Mouse (Mus musculus) ovary, postnatal 36 days (tissue): ENCODE measurements at regions not wholly inside any gene's neighbourhood (a gene's known extent, or its start where the extent isn't known, plus 50 kb on each side); places are given as distances from the start of the nearest gene placed in this dataset.

Experiments used
- DNase-seq: peaks from one replicate; pipeline ENCODE4 v3.0.0; 2022; ENCODE audit warnings: low spot score, mixed read lengths

- no peak for DNase-seq
These were observed 153.7 kb downstream of the Cryba4 start for GRCm38 (mm10) chr5:112098469-112099085.

GRCm38 (mm10) chr5:112101739-112102590 is 150.4 kb downstream of the Cryba4 start:
- no peak for DNase-seq

DNA sequence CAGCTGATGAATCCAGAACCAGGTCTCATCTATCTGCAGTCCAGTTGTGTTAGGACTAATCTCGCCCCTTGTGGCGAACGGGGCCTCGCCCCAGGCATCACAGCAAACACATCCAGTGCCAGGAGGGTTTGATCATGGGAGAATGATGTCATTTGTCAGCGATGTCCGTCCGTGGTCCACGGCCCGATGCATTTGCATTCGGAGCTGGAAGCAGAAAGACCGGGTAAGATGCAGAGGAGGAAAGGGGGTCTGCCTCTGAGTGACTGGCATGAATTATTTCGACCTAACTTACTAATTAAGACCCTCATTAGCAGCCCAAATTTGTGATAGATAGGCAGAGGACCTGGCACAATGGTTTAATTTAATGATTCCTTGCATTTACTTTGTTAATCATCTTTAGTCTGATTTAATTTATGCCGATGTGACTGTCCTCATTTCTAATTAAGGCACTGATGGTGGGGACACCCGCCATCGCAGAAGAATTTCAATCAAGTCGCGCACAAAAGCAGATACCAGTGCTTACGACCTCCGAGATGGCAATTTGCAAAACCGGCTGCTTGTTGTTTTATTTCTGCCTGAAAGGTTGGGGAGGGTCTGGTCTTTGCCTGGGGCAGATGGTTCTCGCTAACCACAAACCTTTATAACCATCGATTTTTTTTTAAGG is 141.9 kb downstream of the Cryba4 start:
- no peak for DNase-seq

GRCm38 (mm10) chr5:112120766-112121165 is 131.6 kb downstream of the Cryba4 start:
- DNase-seq: no peak

GRCm38 (mm10) chr5:112121554-112121953 is 130.8 kb downstream of the Cryba4 start:
- DNase-seq: no peak

DNA sequence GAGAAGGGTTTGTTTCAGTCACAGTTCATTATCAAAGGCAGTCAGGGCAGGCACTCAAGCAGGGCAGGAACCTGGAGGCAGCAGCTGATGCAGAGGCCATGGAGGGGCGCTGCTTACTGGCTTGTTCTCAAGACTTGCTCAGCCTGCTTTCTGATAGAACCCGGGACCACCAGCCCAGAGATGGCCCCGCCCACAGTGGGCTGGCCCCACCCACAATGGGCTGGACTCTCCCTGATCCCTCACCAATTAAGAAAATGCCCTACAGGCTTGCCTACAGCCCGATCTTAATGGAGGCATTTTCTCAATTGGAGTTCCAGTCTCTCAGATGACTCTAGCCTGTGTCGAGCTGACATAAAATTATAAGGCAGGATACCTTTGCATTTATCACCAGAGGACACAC is 129.7 kb downstream of the Cryba4 start:
- DNase-seq: no peak

DNA sequence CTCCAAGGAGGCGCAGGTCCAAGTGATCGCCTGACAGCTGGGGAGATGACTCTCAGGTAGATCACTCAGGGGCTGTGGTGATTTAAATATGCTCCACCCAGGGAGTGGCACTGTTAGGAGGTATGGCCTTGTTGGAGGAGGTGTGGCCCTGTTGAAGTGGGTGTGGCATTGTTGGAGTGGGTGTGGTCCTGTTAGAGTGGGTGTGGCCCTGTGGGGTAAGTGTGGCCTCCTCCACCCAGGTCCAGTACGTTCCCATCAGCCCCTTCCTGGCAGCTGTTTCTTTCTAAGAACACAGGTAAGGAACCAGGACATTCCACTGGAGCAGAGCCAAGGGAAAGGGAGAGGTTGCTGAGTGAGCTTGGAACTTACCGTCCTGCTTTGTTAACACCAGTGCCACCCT is 125.1 kb downstream of the Cryba4 start:
- no peak for DNase-seq

- DNase-seq: peak; percentile 13
These were observed 119.6 kb downstream of the Cryba4 start for GRCm38 (mm10) chr5:112132746-112133145.

DNA sequence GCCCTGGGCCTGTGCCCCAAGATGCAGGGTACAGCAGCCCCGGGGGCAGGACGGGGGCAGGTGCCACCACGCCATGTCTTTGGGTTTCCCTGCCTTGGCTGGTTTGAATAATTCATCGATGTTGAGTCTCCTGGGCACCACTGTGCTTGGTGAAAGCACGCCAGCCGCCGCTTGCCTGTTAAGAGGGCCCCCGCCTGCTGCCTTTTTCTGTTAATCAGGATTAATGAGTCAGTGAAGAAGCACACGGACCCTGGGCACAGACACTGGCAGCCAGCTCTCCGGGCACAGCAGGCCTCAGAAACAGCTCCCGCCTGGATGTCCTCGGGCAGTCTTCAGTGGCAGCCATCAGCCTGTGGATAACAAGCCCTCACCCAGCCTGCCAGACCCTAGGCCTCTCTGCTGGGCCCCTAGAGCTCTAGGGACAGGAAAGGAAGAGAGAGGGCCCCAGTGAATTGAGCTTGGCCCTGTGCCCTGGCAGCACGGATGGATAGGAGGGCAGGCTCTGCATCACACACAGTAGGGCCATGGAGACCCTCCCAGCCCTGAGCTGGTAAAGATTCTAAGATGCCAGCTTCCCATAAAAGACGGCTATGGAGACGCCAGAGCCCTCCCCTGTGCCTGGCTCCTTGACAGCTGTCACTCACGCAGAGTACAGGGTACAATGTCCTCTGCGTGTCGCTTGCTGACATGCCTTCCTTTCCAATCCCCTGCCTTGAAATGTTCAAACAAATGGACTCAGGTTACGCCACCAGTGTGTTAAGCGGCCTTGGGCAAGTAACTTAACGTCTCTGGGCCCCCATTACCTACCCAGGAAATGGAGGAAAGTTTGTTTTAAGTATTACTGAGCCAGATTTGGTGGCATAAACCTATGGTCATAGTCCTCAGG is 118.4 kb downstream of the Cryba4 start:
- no peak for DNase-seq

DNA sequence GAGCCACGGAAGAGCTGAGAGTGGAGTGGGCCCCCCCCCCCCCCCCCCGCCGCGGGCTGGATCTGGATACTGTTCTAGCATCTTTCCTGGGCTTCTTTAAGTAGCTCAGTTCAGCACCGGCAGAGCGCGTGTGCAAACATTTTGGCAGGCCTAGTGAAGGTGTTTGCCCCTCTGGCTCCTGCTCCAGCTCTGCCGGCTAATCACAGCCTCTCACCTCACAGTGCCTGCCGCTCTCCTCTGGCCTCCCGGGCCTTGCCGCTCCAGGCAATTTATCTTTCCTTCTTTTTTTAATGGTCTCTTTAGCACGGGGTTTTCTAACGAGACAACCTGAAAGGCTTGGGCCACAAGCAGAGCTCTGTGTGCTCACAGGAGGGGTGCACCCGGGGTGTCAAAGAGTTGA is 115.7 kb downstream of the Cryba4 start:
- no peak for DNase-seq

DNA sequence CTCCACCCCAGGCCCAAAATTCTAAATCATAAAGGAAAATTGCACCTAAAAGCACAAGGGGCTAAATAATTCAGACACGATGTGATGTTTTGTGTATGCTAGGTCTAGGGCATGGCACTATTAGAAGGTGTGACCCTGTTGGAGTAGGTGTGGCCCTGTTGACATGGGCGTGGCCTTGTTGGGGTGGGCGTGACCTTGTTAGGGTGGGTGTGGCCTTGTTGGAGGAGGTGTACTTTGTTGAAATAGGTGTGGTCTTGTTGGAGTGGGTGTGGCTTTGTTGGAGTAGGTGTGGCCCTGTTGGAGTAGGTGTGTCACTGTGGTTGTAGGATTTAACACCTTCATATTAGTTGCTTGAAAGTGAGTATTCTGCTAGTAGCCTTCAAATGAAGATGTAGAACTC is 114.1 kb downstream of the Cryba4 start:
- no peak for DNase-seq

DNA sequence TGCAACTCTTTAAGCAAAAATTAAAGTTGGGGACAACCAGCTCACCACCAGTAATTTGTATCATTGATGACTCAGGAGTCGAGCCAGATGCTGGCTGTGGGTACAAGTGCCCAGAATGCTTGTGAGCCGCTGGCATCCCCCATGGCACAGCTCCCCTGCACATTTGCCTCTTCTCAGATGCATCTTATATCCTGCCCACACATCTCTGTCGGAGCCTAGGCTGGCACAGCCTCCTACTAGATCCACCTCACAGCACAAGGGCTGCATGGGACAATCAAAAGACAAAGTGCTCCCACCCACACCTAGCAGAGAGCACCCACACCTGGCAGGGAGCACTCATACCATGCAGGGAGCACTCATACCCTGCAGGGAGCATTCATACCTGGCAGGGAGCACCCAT is 109.6 kb downstream of the Cryba4 start:
- DNase-seq: no peak

- no peak for DNase-seq
These were observed 108.2 kb downstream of the Cryba4 start for GRCm38 (mm10) chr5:112143993-112144621.

DNA sequence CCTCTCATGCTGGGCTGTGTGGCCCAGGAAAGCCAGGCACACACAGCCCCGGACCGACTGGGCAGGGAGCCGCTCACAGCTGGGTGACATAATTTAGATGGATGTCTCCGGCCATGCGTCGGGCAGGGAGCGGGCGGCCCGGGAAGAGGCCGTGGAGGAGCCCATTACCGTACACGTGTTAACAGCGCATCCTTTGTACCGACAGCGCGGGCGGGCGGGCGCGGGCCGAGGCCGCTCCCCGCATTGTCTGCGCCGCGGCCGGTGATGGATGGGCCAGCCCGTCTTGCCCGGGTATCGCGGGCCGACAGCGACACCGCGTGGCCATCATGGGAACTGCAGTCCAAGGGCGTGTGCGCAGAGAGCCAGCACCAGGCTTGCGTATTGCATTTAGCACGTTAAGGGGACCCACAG is 98.6 kb downstream of the Cryba4 start:
- DNase-seq: peak; percentile 83

DNA sequence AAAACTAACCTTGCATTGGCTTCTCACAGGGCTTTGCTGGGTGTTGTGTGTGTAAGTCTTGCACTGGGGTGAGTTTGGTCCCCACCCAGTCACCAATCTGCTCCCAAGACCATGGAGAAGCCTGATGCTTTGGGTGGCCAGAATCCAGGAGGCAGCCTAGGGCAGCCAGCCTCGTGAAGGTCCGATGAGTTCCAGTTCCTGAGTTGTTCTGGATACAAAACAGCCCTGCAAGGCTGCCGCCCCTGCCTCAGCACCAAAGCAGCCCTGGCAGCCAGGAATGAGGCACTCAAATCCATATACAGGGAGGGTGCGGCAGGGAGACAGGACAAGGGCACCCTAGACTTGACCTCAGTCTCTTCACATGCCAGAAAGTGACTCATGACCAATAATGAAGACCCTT is 97.7 kb downstream of the Cryba4 start:
- DNase-seq: no peak

- no peak for DNase-seq
These were observed 97.3 kb downstream of the Cryba4 start for GRCm38 (mm10) chr5:112155051-112155450.

DNA sequence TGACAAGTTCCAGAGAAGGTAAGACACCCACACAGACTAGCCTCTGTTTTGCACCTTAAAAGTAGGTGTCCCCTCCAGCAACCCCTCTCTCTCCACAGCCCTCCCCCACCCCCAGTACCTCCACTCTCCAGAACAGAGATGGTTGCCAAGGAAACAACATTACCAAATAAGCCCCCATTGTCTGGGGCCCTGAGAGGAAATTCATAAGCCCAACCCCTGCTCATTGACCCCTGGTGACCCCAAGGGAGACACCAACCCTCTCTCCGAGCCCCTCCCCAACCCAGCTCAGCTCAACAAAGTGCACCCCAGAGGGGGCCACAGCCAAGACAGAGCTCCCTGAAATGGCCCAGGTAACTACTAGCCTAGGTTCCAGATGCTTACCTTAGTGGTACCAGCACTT is 96.3 kb downstream of the Cryba4 start:
- DNase-seq: no peak

- no peak for DNase-seq
These were observed 85.7 kb downstream of the Cryba4 start for GRCm38 (mm10) chr5:112166410-112167175.

DNA sequence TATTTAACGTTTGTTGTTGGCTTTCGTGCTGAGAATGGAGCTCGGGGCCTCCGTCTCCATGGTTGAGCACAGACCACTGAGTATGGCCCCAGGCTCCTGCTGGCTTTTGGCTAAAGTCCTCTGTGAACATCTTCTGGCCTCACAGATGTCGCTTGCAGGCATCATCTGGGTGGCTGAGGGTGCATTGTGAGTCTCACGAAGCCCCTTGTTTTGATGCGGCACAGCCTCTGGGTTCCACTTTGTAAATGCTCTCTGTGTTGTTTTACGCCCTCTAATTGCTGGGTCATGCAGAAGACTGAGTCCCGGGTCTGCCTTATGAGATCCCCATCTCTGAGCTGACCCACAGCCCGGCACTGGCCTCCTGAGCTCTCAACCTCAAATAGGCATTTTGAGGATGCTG is 84.5 kb downstream of the Cryba4 start:
- no peak for DNase-seq

DNA sequence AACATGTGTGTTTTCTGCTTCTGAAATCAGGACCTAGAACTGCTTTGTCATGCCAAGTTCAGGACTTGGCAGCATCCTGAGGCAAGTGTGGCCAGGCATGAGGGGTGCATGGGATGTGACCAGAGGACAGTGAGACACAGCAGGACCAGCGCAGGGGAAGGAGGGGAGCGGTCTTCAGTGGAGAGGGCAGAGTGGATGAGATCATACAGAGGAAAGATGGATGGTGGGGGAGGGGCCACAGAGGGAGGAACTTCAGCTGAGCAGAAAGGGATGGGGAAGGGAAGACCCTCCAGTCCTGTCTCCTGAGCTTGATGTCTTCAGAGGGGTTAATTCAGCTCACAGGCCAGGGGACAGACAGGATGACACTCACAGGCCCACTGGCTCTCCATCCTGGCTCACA is 81.0 kb downstream of the Cryba4 start:
- no peak for DNase-seq
